8 mouse cellular contexts compared by ENCODE assay signal in the genomic region with DNA sequence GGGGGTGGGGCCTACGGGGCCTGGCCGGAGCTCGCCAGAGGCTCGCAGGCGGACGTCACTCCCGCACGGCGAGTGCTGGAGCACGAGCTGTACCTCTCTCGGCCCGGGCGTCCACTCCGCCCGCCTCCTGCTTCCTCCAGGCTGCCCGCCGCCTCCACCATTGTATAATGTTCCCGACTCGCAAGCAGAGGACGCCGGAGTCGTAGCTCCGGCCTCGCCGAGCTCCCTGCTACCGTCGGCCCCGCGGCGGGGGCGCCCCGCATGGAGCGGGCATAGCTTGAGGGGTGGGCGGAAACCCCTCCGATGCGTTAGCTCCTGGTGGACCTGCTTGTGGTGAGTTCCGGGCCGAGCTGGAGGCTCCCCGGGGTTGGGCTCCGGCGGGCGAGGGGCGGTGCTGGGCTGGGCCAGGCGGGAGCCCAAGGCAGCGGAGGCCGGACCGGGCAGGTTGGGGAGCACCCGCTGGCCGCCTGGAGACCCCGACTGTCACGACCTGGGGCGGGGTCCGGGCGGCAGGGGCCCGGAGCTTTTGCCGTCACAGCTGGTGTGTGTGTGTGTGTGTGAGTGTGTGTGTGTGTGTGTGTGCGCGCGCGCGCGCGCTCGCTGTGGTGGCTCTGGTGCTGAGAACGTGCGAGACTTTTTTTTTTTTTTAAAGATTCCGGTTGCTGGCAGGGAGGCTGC.
DNase-seq lines count a peak whose midpoint lies in the region; ATAC-seq and TF ChIP-seq lines count a peak whose summit lies in the region.

No protein-coding gene starts in this region.

- H3K9me3 ChIP-seq in heart, embryonic 11.5 days (replicated peaks; ENCODE audit: control insufficient read depth, low read length): no peaks in the 10 kb centered on the region
- no peaks in the 10 kb centered on the region for H3K9me3 ChIP-seq in forebrain, embryonic 15.5 days
- H3K9me3 ChIP-seq in liver, postnatal 0 days (ENCODE audit: low read length): no peaks in the 10 kb centered on the region
- H3K9me3 ChIP-seq in neural tube, embryonic 14.5 days (ENCODE audit: control insufficient read depth, low read length): no peaks in the 10 kb centered on the region

- H3K36me3 ChIP-seq in heart, embryonic 11.5 days (ENCODE audit: control insufficient read depth, insufficient read depth, low read length): no peaks in the 10 kb centered on the region
- no peaks in the 10 kb centered on the region for H3K36me3 ChIP-seq in forebrain, embryonic 15.5 days
- H3K36me3 ChIP-seq in liver, postnatal 0 days (replicated peaks; ENCODE audit: insufficient read depth, low read length): no peaks in the 10 kb centered on the region
- H3K36me3 ChIP-seq in neural tube, embryonic 14.5 days (ENCODE audit: control insufficient read depth, insufficient read depth, low read length): no peaks in the 10 kb centered on the region

- H3K27me3 ChIP-seq in heart, embryonic 11.5 days (ENCODE audit: control insufficient read depth, insufficient read depth, low read length): no peaks in the 10 kb centered on the region
- no peaks in the 10 kb centered on the region for H3K27me3 ChIP-seq in forebrain, embryonic 15.5 days
- no peaks in the 10 kb centered on the region for H3K27me3 ChIP-seq in liver, postnatal 0 days (ENCODE audit: insufficient read depth, low read length)
- no peaks in the 10 kb centered on the region for H3K27me3 ChIP-seq in neural tube, embryonic 14.5 days (ENCODE audit: control insufficient read depth, insufficient read depth, low read length)

- DNase-seq in heart, adult 11 months: no peak
- DNase-seq in adrenal gland, postnatal 14 days: peak; percentile 88
- peak; percentile 86 for DNase-seq in liver, postnatal 0 days
- DNase-seq in thymus, adult 18-20 months: peak; percentile 67 to 76

- peak overlapping the region; percentile 99 for H3K27ac ChIP-seq in heart, embryonic 11.5 days (ENCODE audit: low read depth, low read length)
- peak overlapping the region; percentile 89 for H3K27ac ChIP-seq in forebrain, embryonic 15.5 days (replicated peaks)
- H3K27ac ChIP-seq in liver, postnatal 0 days (ENCODE audit: low read depth): peak overlapping the region; percentile 100
- H3K27ac ChIP-seq in neural tube, embryonic 14.5 days (ENCODE audit: low read depth, low read length): peak overlapping the region; percentile 92

- H3K4me1 ChIP-seq in heart, embryonic 11.5 days (ENCODE audit: control insufficient read depth, insufficient read depth, low read length): peaks cover 34% of the 10 kb centered on the region
- peaks cover 32% of the 10 kb centered on the region for H3K4me1 ChIP-seq in forebrain, embryonic 15.5 days
- peaks cover 25% of the 10 kb centered on the region for H3K4me1 ChIP-seq in liver, postnatal 0 days (ENCODE audit: insufficient read depth)
- H3K4me1 ChIP-seq in neural tube, embryonic 14.5 days (ENCODE audit: control insufficient read depth, insufficient read depth, low read length): peaks cover 9% of the 10 kb centered on the region; the same call in 1 of the 2 replicates

- H3K4me3 ChIP-seq in heart, embryonic 11.5 days (ENCODE audit: low read depth, low read length): peak overlapping the region; percentile 84
- H3K4me3 ChIP-seq in forebrain, embryonic 15.5 days: peak overlapping the region; percentile 79
- peak overlapping the region; percentile 96 for H3K4me3 ChIP-seq in liver, postnatal 0 days (ENCODE audit: low read depth, low read length)
- peak overlapping the region; percentile 93 for H3K4me3 ChIP-seq in neural tube, embryonic 14.5 days (ENCODE audit: low read depth, low read length)

- TF ChIP-seq EP300 in liver, postnatal 0 days (IDR thresholded peaks at IDR 0.05; ENCODE audit: low read depth): no peak

- peak overlapping the region; percentile 81 for H3K4me2 ChIP-seq in heart, embryonic 11.5 days
- H3K4me2 ChIP-seq in forebrain, embryonic 15.5 days (replicated peaks): peak overlapping the region; percentile 84
- H3K4me2 ChIP-seq in liver, postnatal 0 days (ENCODE audit: low read depth, low read length): peak overlapping the region; percentile 69
- H3K4me2 ChIP-seq in neural tube, embryonic 14.5 days (ENCODE audit: low read depth, low read length): peak overlapping the region; percentile 70

- no peak for TF ChIP-seq CTCF in liver, postnatal 0 days (IDR thresholded peaks at IDR 0.05; ENCODE audit: low read depth)

- H3K9ac ChIP-seq in heart, embryonic 11.5 days (ENCODE audit: low read depth, low read length): peak overlapping the region; percentile 96
- H3K9ac ChIP-seq in forebrain, embryonic 15.5 days (replicated peaks): peak overlapping the region; percentile 82
- peak overlapping the region; percentile 99 for H3K9ac ChIP-seq in liver, postnatal 0 days (replicated peaks)
- peak overlapping the region; percentile 90 for H3K9ac ChIP-seq in neural tube, embryonic 14.5 days (replicated peaks; ENCODE audit: low read depth, low read length)

- 1% methylated on average over 66 of the region's 67 CpGs for WGBS in heart, embryonic 11.5 days (ENCODE audit: insufficient replicate concordance)
- under 1% methylated on average over 62 of the region's 67 CpGs for WGBS in forebrain, embryonic 15.5 days
- WGBS in liver, postnatal 0 days (ENCODE audit: insufficient replicate concordance): 4% methylated on average over 47 of the region's 67 CpGs
- under 1% methylated on average over 55 of the region's 67 CpGs for WGBS in neural tube, embryonic 14.5 days

- peak; percentile 91 for ATAC-seq in heart, embryonic 11.5 days (replicated peaks; ENCODE audit: insufficient number of reproducible peaks, low FRiP score, low TSS enrichment)
- ATAC-seq in forebrain, embryonic 15.5 days (replicated peaks): peak; percentile 93
- ATAC-seq in inflammation-experienced regulatory T-cells, adult 6 months: peak; percentile 56
- ATAC-seq in liver, postnatal 0 days: peak; percentile 84
- ATAC-seq in neural tube, embryonic 14.5 days (ENCODE audit: low read depth): peak; percentile 94
